Mouse (Mus musculus): ENCODE results near the gene Unc93a2. TPM values are rescaled to one million over a fixed set of nuclear protein-coding genes. Genes with fewer than 3 reads are reported as not detected.
"Not testable (repeated sequence)": the region's sequence is repeated elsewhere in the genome, so short reads cannot be mapped to it uniquely, and the experiment has no call there.

Unc93a2 gene
- total RNA-seq, 2 experiments from 2014 or later: not detected

GRCm38 (mm10) chr17:7376951-7377700 lies 8.1 kb downstream of the Unc93a2 start:
- intact Hi-C loops (cut with DNase I); DNase-seq: not testable (repeated sequence)

- DNase-seq; intact Hi-C loops (cut with DNase I): not testable (repeated sequence)
Measured at GRCm38 (mm10) chr17:7371879-7372278, 13.4 kb downstream of the Unc93a2 start, which contains the start of gene Gm49630. Gene Gm49630 (minus strand): TSS chr17:7371979.

- intact Hi-C loops (cut with DNase I); DNase-seq: not testable (repeated sequence)
Measured at GRCm38 (mm10) chr17:7369401-7369800, 15.9 kb downstream of the Unc93a2 start.

GRCm38 (mm10) chr17:7366676-7367374 lies 18.4 kb downstream of the Unc93a2 start:
- DNase-seq: not testable (repeated sequence)

GRCm38 (mm10) chr17:7366265-7366664 lies 19.0 kb downstream of the Unc93a2 start:
- DNase-seq; intact Hi-C loops (cut with DNase I): not testable (repeated sequence)

More at GRCm38 (mm10) chr17:7366676-7367374, 18.4 kb downstream of the Unc93a2 start:
- intact Hi-C loops (cut with DNase I): not testable (repeated sequence)

- intact Hi-C loops (cut with DNase I): not testable (repeated sequence)
Measured at GRCm38 (mm10) chr17:7365615-7366014, 19.6 kb downstream of the Unc93a2 start.

GRCm38 (mm10) chr17:7360749-7361465 lies 24.4 kb downstream of the Unc93a2 start:
- intact Hi-C loops (cut with DNase I): not testable (repeated sequence)
- peak; percentile 76 to 79 for DNase-seq

More at GRCm38 (mm10) chr17:7365615-7366014, 19.6 kb downstream of the Unc93a2 start:
- DNase-seq: not testable (repeated sequence)

- DNase-seq; intact Hi-C loops (cut with DNase I): not testable (repeated sequence)
Measured at GRCm38 (mm10) chr17:7359806-7360205, 25.5 kb downstream of the Unc93a2 start.

GRCm38 (mm10) chr17:7352596-7352995 lies 32.7 kb downstream of the Unc93a2 start, which contains the start of gene Ttll2:
Gene Ttll2 (minus strand): TSS chr17:7352696.
- intact Hi-C loops (cut with DNase I); DNase-seq: not testable (repeated sequence)

GRCm38 (mm10) chr17:7348765-7349164 lies 36.5 kb downstream of the Unc93a2 start:
- DNase-seq; intact Hi-C loops (cut with DNase I): not testable (repeated sequence)

GRCm38 (mm10) chr17:7337381-7337780 lies 47.9 kb downstream of the Unc93a2 start:
- DNase-seq; intact Hi-C loops (cut with DNase I): not testable (repeated sequence)

- intact Hi-C loops (cut with DNase I); DNase-seq: not testable (repeated sequence)
Measured at GRCm38 (mm10) chr17:7332745-7333144, 52.5 kb downstream of the Unc93a2 start.

- DNase-seq; intact Hi-C loops (cut with DNase I): not testable (repeated sequence)
Measured at GRCm38 (mm10) chr17:7326415-7326814, 58.8 kb downstream of the Unc93a2 start.

- DNase-seq; intact Hi-C loops (cut with DNase I): not testable (repeated sequence)
Measured at GRCm38 (mm10) chr17:7324346-7324745, 60.9 kb downstream of the Unc93a2 start, which contains the start of gene Tcp10a. Gene Tcp10a (plus strand): TSS chr17:7324646.

GRCm38 (mm10) chr17:7319789-7320188 lies 65.5 kb downstream of the Unc93a2 start:
- DNase-seq; intact Hi-C loops (cut with DNase I): not testable (repeated sequence)

GRCm38 (mm10) chr17:7315693-7316382 lies 69.4 kb downstream of the Unc93a2 start:
- intact Hi-C loops (cut with DNase I); DNase-seq: not testable (repeated sequence)

All from heart, postnatal 10 days (tissue).